Mouse (Mus musculus): ENCODE measurements at regions not wholly inside any gene's neighbourhood (a gene's known extent, or its start where the extent isn't known, plus 50 kb on each side); places are given as distances from the start of the nearest gene placed in this dataset.

- DNase-seq: no peak
Observed at GRCm38 (mm10) chr8:86961218-86962195, 76.4 kb upstream of the N4bp1 start.
